Mouse (Mus musculus): ENCODE results near the gene Acr.

The Acr gene

DNA sequence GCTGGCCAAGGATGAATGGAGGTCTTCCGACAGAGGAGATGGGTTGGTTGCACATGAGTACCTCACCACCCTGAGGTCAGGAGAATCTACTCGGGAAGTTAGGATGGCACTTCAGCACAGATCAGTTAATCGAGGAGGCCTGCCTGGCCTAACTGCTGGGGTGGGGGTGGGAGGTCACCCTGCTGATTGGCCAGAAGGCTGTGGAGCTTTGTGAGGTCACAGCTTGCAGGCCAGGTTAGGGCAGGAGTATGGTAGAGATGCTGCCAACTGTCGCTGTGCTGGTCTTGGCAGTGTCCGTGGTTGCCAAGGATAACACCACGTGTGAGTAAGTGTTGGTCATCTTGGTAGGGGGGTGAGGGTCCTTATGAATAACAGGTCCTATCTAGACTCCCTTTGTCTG lies at the start of gene Acr:
Gene Acr (plus strand): TSS at position 213 of the 400 bp plus-strand sequence.
- DNase-seq, result no peak

DNA sequence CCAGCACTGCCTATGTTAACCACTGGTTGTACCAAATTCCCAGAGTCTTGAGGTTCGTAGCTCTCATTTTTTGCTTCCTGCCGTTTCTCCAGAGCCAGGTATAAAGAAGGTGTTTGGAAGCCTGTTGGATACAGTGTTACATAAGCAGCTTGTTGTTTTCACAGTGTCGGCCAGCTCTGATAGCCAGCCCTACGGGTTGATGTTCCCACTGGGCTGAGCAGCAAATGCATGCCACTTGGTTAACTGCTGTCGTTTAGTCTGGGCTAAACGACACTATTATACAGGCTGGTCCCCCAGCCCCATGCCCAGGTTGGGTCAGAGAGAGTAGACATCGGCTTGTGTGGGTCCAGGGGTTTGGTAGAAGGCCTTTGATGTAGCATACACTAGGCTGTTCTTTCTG lies 46.2 kb upstream of the Acr start:
- DNase-seq, result peak; percentile 65 to 69

DNA sequence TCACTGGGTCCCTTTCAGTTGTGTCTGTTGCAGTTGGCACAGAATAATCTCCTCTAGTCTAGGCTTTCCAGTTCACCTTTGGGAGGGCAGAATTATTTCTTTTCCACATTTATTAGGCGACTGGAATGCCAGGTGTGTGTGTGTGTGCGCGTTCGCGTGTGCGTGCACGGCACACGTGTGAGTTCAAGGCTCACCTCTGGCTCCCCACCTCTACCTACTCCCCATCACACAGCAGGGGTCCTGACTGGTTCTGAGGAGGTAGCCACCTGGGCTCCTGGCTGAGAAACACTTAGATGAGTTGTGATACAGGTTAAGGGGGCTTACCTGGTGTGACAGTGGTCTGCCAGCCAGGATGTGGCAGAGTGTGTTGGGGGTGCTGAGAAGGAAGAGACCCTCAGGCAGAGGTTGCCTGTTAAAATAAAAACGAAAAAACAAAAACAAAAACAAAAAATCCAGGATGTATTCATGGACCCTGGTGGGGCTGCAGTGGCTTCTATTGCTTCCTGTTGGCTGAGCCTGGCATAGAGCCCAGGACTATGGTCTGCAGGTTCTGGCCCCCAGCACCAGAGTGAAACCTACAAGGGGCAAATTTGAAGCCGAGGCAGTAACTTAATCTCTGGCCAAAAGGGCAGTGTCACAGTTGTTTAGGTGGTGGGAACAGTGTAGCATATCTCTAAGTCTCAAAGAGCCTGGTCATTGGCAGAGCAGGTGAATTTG lies 45.4 kb upstream of the Acr start:
- DNase-seq, result peak; percentile 47 to 59

DNA sequence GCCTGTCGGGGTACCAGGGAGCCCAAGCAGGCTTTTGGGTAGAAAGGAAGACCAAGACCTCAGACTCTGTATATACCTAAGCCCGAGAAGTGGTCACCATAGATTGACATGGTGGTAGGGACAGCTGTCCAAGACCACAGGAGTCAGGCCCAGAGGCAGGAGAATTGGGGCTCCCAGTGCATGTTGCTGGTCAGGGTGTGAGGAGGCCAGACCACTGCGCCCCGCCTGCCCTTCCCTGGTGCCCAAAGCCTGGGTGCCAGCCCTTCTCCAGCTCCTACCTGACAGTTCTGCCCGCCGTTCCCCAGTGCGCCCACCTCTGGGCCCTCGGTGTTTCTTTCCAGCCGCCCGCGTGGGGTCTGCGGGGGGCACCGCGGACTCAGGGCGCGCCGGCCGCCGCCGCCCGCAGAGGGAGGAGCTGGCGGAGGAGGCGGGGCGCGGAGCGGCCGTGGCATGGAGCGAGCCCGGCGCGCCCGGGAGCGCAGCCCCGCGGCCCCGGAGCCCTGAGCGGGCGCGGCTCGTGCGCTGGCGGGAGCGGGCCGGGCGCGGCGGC lies 44.8 kb upstream of the Acr start:
- DNase-seq, result peak; percentile 71 to 87

DNA sequence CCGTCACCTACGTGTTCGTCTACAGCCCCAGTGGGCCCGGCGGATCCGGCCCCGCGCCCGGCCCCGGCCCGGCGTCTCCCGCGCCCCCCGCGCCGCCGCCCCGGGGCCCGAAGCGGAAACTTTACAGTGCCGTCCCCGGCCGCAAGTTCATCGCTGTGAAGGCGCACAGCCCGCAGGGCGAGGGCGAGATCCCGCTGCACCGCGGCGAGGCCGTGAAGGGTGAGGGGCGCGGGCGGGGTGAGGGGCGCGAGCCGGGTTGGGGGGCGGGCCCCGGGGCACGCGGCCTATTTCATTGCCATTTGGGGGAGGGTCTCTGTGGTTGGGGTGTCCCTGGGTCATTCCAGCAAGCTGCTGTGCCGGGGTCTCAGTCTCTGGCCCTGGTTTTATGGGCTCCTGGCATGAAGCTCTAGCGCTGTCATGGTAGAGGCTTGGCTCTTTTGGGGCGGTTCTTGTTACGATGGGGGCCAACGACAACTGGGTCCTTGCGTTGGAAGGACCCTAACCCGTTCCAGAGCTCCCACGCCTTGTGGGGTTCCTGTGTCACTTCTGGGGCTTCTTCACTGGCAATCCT lies 44.0 kb upstream of the Acr start:
- DNase-seq, result peak in 1 of 2 experiments; percentile 50

DNA sequence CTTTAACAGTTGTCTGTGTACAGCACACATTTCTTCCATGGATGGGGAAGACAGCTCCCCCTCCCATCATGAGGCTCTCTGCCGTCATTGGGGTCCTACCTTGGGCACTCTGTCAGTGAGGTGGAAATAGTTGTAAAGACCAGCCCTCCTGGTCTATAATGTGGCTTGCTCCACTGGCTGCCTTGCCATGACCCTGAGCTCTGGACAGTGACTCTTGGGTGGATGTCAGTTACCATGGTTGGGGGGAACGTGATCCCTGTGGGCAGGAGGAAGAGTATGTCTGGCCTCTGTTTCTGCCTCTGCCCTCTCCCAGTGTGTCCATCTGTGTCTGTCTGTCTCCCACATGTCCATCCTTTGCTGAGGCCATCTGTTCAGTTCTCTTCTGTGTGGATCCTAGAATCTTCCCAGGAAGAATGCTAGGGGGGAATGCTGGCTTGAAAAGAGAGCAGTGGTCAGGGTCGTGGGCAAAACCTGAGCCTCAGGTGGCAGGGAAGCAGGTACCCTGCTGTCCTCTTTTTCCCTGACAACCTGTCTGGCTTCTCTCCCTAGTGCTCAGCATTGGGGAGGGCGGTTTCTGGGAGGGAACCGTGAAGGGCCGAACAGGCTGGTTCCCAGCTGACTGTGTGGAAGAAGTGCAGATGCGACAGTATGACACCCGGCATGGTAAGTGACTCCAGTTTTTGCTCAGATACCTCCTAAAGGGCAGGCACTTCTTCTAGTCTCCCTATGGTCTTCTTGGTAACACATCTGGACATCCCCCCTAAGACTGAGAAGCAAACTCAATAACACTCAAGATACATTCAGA lies 43.3 kb upstream of the Acr start:
- peak; percentile 75 for DNase-seq

DNA sequence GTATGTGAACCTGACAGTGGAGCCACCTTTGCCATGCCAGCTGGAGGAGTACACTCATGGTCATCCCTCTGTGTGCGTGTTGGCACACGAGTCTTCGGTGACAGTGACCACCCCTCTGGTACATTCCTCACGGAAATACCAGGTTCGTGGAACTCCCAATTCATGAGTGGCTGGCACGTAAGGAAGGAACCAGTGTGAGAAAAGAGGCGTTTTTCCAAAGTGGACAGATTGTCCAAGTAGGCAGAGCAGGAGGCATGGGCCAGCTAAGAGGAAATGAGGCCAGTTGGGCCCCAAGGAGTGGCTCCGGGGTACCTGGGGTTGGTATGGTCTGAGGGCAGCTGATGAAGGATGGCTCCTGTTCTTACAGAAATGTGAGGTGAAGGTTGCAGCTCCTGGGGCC lies 42.7 kb upstream of the Acr start:
- peak; percentile 78 to 87 for DNase-seq

DNA sequence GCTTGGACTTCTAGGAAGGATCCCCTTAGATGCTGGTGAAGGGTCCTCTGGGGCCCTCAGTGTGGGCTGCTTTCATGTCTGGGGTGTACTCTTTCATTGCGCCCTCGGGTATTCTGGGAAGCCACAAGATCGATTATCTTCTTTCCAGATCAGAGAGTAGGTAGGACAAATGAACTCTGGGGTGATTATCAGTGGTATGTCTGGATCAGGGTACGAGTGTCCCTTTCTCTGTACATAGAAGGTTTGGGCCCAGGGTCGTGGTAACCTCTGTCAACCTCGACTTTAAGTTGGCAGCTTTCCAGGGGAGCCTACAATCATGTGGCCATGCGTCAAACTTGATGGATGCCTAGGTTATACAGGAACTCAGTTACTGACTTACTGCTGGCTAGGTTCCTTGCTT lies 42.2 kb upstream of the Acr start:
- no peak for DNase-seq

DNA sequence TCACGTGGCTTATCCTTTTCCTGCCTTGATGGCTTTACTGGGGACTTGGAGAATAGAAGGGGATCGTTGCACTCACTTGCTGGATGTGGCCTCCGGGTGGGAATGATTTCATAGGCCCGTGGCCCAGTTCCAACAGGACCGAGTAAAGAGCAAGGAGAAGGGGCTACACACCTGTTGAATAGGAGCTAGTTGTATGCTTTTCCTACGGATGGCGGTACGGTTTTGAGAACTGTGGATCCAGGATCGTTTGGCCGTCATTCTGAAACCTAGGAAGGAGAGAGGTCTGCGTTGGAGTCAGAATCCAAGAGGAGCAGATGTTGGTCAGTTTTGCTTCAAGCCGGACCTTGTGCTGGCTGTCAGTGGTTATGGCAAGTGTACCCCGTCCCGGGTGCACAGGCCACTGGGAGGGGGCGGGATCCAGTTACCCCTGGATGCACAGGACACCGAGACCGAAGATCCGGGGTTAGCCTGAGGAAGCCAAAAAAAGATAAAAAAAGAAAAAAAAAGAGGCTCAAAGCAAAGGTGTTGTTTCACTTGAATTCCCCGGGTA lies 41.3 kb upstream of the Acr start:
- peak in 1 of 2 experiments; percentile 41 for DNase-seq

DNA sequence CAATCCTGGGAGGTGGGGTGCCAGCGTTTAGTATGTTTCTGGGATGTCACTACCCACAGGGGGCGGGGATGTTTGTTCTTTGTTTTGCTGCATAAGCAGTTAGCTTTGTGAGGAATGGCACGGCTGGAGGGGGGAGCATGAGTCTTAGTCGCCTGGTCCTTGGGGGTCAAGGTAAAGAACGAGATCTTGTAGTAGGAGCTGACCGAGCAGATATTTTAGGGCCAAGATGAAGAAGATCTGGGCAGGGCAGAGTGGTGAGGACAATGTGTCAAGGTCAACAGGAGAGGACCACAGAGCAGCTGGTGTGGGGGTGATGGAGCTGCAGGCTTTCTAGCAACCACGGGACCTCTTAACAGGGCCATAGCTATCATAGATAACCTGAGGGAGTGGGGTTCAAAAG lies 40.7 kb upstream of the Acr start:
- peak in 1 of 2 experiments; percentile 41 for DNase-seq

DNA sequence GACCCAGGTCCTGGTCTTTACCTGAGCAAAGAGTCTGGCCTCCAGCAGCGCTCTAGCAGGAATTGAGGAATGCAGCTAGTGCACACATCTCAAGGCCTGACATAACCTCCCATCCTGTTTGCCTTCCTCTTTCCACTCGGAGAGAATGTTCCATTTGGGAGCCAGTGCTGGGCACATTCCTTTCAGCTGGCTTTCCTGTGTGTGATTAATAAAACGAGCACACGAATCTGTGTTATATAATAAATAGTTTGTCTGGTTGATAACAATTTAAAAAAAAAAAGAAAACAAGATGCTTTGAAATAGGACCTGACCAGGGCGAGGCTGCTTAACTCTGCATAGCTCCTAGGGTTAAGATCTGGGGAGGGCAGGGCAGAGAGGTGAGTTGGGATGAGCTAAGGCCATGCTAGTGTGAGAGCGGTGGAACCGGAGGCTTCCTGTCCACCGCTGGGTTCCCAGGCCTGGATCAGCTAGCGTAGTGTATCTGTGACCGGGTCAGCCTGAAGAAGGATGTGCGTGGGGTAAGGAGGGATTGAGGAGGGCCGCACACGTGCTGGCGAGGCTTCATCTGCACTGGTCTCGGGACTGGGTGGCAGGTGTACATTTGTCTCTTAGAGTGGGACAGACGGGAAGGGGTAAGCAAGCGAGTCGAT lies 39.8 kb upstream of the Acr start:
- peak in 1 of 2 experiments; percentile 35 for DNase-seq

DNA sequence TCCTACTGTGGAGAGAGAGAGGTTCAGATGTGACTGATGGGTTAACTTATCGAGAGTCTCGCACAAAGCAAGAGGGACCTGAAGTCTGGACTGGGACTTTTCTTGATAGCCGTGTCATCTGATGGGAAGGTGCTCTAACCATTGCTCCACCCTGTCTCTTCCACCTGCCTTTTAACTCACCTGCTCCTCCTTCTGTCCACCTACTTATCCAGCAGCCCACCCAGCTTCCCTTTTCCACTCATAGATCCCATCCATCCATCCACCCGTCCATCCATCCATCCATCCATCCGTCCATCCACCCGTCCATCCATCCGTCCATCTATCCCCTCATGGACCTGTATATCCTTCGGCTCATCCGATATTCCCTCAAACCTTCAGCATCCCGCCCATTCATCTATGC lies 39.2 kb upstream of the Acr start:
- DNase-seq, result no peak

DNA sequence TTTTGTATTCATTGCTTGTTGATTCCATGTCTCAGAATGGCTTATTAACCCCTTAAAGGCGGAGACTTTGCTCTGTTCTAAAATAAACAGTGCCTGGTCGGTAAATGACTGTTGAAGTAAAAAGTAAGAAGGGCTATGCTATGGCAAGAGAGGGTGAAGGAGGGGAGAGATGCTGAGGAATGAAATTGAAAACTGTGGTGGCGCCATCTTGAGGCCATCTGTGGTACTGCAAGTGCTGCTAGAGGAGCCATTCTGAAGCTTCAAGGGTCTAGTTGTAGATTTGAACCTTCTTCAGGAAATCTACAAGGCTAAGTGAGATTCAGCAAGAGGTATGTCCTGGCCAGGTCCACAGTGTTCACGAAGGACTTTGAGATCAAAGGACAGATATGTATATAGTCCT lies 37.8 kb upstream of the Acr start:
- DNase-seq, result peak; percentile 82 to 87

DNA sequence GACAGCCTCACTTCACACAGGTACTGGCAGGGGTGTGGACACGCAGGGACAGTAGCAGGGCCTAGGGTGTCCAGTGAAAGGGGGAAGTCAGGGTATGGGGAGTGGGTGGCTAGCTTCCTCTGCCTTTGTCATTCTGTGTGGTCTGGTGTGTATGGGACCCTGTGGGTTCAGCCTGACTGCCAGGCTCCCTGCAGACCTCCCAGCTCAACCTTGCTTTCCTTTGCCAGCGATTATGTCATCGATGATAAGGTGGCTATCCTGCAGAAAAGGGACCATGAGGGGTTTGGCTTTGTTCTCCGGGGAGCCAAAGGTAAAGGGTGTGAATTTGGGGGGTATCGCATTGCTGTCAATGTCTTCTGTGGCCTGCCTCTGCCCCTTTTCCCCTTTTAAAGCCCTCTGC lies 36.7 kb upstream of the Acr start:
- DNase-seq, result peak in 1 of 2 experiments; percentile 24

DNA sequence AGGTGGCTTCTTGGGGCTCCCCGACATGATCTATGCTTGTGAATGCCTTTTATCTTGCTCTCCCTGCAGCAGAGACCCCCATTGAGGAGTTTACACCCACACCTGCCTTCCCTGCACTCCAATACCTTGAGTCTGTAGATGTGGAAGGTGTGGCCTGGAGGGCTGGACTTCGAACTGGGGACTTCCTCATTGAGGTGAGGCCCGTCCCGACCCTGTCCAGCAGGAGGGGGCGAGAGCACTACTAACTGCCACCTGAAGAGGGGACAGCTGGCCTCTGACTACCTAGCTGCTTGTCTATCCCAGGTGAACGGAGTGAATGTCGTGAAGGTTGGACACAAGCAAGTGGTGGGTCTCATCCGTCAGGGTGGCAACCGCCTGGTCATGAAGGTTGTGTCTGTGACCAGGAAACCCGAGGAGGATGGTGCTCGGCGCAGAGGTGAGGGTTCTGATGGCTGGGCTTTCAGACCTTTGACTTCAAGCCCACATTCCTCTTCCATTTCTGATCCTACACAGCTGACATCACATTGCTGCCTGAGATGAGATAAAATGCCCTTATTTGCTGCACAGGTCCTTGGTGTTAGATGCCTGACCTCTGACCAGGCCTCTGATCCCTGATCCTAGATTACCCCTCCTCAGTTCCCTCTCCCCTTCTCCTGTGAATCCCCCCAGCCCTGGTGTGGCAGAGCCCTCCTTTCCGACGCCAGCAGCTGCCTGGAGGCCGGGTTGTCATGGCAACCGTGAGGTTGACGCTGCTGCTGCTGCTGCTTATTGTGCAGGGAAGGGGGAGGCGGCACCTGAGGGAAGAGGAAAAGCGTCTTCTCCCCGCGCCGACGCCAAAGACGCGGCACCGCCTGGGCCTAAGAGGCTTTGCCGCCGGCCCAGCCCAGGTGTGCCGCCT lies 35.9 kb upstream of the Acr start:
- DNase-seq, result peak; percentile 36 to 58

DNA sequence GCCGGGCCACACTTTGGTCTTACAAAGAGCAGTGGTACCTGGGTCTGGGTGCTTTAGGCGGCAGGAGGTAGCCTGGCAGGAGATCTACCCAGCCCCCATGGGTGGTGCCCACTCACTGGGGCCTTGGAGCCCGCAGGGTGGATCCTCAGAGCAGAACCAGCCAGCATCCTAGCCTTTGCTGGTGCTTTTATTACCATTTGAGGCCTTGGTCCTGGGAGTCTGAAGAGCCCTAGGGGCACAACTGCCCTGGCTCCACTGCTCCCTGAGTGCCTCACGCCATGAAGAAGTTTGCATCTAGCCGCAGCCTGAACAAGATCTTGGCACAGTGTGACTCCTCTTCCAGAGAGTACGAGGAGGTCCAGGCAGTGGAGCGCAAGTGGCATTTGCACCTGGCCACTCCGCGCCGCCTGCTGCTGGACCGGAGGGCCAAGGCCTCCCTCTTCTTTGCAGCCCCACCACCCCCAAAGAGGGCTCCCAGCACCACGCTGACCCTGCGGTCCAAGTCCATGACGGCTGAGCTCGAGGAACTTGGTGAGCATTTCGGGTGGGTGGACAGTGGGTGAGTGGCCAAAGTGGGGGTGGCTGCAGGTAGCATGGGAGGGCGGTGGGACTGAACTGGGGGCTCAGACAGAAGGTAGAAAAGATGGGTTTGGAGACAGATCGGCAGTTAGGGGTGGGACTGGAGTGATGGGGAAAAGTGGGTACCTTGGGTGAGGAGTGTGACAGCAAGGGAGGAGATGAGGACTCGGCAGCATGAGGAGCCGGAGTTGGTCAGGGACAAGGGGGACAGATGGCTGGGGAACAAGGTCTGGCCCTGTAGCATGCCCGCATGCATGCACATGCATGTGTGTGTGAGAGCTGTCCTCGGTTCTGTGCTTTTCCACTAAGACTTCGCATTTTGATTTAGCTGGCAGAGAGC lies 34.9 kb upstream of the Acr start:
- DNase-seq, result peak; percentile 44 to 59

DNA sequence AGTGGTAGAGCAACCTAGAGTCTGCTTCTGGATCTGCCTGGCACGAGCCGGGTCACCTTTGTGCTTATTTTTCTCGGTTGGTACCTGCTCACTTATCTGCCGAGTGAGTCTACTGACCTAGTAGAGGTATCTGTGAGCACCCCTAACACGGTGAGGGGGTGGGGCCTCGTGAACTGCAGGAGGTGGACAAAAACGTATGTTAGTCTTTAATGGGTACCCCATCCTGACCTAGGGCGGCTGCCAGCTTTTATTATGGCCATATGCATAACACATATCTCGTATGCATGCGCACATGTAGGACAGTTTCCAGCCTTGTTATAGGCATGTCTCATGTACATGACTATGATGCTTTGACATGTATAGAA lies 34.3 kb upstream of the Acr start:
- DNase-seq, result peak; percentile 30 to 54

DNA sequence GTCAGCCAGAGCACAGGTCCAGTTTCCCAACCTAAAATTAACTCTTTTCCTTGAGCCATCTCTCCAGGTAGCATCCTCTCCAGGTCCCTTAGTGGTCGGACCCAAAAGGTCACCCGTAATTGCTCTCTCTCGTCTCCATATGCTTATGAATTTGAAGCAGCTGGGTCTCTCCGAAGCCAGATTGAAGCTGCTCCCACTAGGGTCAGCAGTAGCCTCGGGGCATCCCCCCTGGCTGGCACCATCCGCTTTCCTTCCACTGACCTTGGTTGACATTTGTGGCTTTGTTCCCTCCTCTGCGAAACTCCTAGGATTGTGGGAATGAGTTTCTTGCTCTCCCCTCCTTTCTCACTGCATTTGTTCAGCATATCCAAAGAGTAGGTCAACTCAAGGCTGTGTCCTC lies 24.0 kb upstream of the Acr start:
- peak; percentile 57 to 65 for DNase-seq

DNA sequence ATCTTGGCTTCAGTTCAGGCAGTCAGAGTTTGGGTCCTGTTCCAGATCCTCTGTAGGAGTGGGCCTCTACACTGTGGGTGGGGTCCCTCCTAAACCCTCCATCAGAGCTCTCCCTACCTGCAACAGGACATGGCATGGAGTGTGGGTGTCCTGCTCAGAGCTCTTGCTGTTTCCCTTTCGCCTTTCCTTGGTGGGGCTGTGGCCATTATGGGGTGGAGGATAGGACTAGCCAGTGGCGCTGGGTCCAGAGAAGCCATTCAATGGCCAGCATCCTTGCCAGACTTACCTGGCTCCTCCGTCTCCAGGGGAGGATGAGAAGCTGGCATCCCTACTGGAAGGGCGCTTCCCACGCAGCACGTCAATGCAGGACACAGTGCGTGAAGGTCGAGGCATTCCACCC lies 20.8 kb upstream of the Acr start:
- no peak for DNase-seq

DNA sequence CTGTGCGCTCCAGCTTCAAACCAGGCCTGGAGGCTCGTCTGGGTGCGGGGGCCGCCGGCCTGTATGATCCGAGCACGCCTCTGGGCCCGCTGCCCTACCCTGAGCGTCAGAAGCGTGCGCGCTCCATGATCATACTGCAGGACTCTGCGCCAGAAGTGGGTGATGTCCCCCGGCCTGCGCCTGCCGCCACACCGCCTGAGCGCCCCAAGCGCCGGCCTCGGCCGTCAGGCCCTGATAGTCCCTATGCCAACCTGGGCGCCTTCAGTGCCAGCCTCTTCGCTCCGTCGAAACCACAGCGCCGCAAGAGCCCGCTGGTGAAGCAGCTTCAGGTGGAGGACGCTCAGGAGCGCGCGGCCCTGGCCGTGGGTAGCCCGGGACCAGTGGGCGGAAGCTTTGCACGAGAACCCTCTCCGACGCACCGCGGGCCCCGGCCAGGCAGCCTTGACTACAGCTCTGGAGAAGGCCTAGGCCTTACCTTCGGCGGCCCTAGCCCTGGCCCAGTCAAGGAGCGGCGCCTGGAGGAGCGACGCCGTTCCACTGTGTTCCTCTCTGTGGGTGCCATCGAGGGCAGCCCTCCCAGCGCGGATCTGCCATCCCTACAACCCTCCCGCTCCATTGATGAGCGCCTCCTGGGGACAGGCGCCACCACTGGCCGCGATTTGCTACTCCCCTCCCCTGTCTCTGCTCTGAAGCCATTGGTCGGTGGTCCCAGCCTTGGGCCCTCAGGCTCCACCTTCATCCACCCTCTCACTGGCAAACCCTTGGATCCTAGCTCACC lies 20.1 kb upstream of the Acr start:
- peak in 1 of 2 experiments; percentile 70 for DNase-seq

All from cerebellum, adult 18-20 months (tissue).